Mouse (Mus musculus) liver (tissue): ENCODE results near the gene Sdhaf1.

ENCODE experiments used
- DNase-seq: peaks from one replicate; pipeline ENCODE4 v3.0.0-alpha.2; 2020; ENCODE audit warnings: mixed read lengths

The Sdhaf1 gene

GRCm38 (mm10) chr7:30323795-30324194 is at the start of gene Sdhaf1:
Sdhaf1 (minus strand) TSS chr7:30323895.
- no peak for DNase-seq

GRCm38 (mm10) chr7:30367466-30367865 is 43.8 kb upstream of the Sdhaf1 start:
- DNase-seq = no peak

GRCm38 (mm10) chr7:30363344-30363738 is 39.6 kb upstream of the Sdhaf1 start:
- no peak for DNase-seq

- DNase-seq = peak; percentile 56
Measured at GRCm38 (mm10) chr7:30362652-30363343, 39.1 kb upstream of the Sdhaf1 start, which contains the start of gene Lrfn3. Lrfn3 (minus strand) TSS chr7:30362772.

- no peak for DNase-seq
Measured at GRCm38 (mm10) chr7:30360028-30360427, 36.3 kb upstream of the Sdhaf1 start.

GRCm38 (mm10) chr7:30359276-30359865 is 35.7 kb upstream of the Sdhaf1 start:
- no peak for DNase-seq

- no peak for DNase-seq
Measured at GRCm38 (mm10) chr7:30358378-30359186, 34.9 kb upstream of the Sdhaf1 start.

- DNase-seq = no peak
Measured at GRCm38 (mm10) chr7:30354059-30354458, 30.4 kb upstream of the Sdhaf1 start.

GRCm38 (mm10) chr7:30353279-30353822 is 29.7 kb upstream of the Sdhaf1 start:
- DNase-seq = peak; percentile 56

GRCm38 (mm10) chr7:30347828-30348227 is 24.1 kb upstream of the Sdhaf1 start:
- DNase-seq = peak; percentile 57

GRCm38 (mm10) chr7:30346635-30347379 is 23.1 kb upstream of the Sdhaf1 start:
- peak; percentile 67 for DNase-seq

- no peak for DNase-seq
Measured at GRCm38 (mm10) chr7:30339432-30340109, 15.9 kb upstream of the Sdhaf1 start.

- DNase-seq = peak; percentile 79
Measured at GRCm38 (mm10) chr7:30336384-30336783, 12.7 kb upstream of the Sdhaf1 start.

- DNase-seq = no peak
Measured at GRCm38 (mm10) chr7:30335688-30336087, 12.0 kb upstream of the Sdhaf1 start.

GRCm38 (mm10) chr7:30334563-30334962 is 10.9 kb upstream of the Sdhaf1 start:
- DNase-seq = no peak

- peak; percentile 41 for DNase-seq
Measured at GRCm38 (mm10) chr7:30333436-30333835, 9.7 kb upstream of the Sdhaf1 start.

- no peak for DNase-seq
Measured at GRCm38 (mm10) chr7:30332622-30333259, 9.0 kb upstream of the Sdhaf1 start.

GRCm38 (mm10) chr7:30331887-30332286 is 8.2 kb upstream of the Sdhaf1 start:
- peak; percentile 70 for DNase-seq

GRCm38 (mm10) chr7:30328379-30328778 is 4.7 kb upstream of the Sdhaf1 start:
- DNase-seq = no peak

- no peak for DNase-seq
Measured at GRCm38 (mm10) chr7:30327140-30327539, 3.4 kb upstream of the Sdhaf1 start.

GRCm38 (mm10) chr7:30326427-30326826 is 2.7 kb upstream of the Sdhaf1 start:
- no peak for DNase-seq
